Mouse (Mus musculus) liver, postnatal 0 days (tissue): ENCODE data around the gene Cers5. TPM values are rescaled to one million over a fixed set of nuclear protein-coding genes. Genes with fewer than 3 reads are reported as not detected.

Experiments
- ATAC-seq: fragments of 200-750 bp; cut with Nextera tagmentation; 2 replicates; pipeline ENCODE4 v1.8.0; 2017; ENCODE audit warnings: mild to moderate bottlenecking, moderate library complexity
- DNase-seq: peaks from one replicate; pipeline ENCODE4 v3.0.0-alpha.2; 2016
- H3K27ac ChIP-seq: fragments of 300-500 bp; sonication (generic); 2 replicates; pipeline ENCODE4 v1.5.1; 2014; ENCODE audit warnings: antibody characterized with exemption, moderate library complexity, mild to moderate bottlenecking, low read depth
- H3K27me3 ChIP-seq: fragments of 300-500 bp; sonication (generic); 2 replicates; pipeline ENCODE4 v1.6.1; 2014; ENCODE audit warnings: low read length, control low read depth, mixed read lengths; ENCODE audit not compliant: insufficient read depth
- H3K36me3 ChIP-seq: fragments of 300-500 bp; sonication (generic); replicated peaks from 2 replicates; pipeline ENCODE4 v1.6.1; 2014; ENCODE audit warnings: mild to moderate bottlenecking, control low read depth, low read length, moderate library complexity, mixed read lengths; ENCODE audit not compliant: insufficient read depth
- H3K4me1 ChIP-seq: fragments of 300-500 bp; sonication (generic); 2 replicates; pipeline ENCODE4 v1.6.1; 2014; ENCODE audit warnings: antibody characterized with exemption, mild to moderate bottlenecking, control low read depth; ENCODE audit not compliant: insufficient read depth
- H3K4me2 ChIP-seq: fragments of 300-500 bp; sonication (generic); 2 replicates; pipeline ENCODE4 v1.6.1; 2014; ENCODE audit warnings: low read depth, mild to moderate bottlenecking, low read length, moderate library complexity, mixed read lengths
- H3K4me3 ChIP-seq: fragments of 300-500 bp; sonication (generic); 2 replicates; pipeline ENCODE4 v1.5.1; 2014; ENCODE audit warnings: low read depth, low read length
- H3K9ac ChIP-seq: fragments of 300-500 bp; sonication (generic); replicated peaks from 2 replicates; pipeline ENCODE4 v1.6.1; 2014; ENCODE audit warnings: mild to moderate bottlenecking, moderate library complexity
- H3K9me3 ChIP-seq: fragments of 300-500 bp; sonication (generic); 2 replicates; pipeline ENCODE4 v1.6.1; 2016; ENCODE audit warnings: mild to moderate bottlenecking, control low read depth, low read length, mixed read lengths
- CTCF ChIP-seq: sonication (generic); IDR thresholded peaks from 2 replicates; pipeline ENCODE4 v1.5.1; 2016; ENCODE audit warnings: antibody characterized with exemption, low read depth
- EP300 ChIP-seq: IDR thresholded peaks from 2 replicates; pipeline ENCODE4 v1.6.1; 2016; ENCODE audit warnings: antibody characterized with exemption, low read depth, mild to moderate bottlenecking
- WGBS: fragments of 180-500 bp; shearing (Covaris S2); extraction: QIAGEN DNeasy Blood & Tissue Kit; methylation state at CpG from one replicate; pipeline ENCODE4 v1.1.7; 2014; ENCODE audit not compliant: insufficient replicate concordance; 5-methylcytosine and 5-hydroxymethylcytosine counted together
- polyA plus RNA-seq: library from polyadenylated mRNA; unstranded; fragments of >200 nt; fragmentation: Nextera tagmentation; extraction: Ambion mirVana; gene quantifications from 2 replicates; pipeline ENCODE4 v1.2.1, GENCODE M21; 2015

The Cers5 gene
- polyA plus RNA-seq, 1 experiment from 2014 or later, result 7.0 TPM

DNA sequence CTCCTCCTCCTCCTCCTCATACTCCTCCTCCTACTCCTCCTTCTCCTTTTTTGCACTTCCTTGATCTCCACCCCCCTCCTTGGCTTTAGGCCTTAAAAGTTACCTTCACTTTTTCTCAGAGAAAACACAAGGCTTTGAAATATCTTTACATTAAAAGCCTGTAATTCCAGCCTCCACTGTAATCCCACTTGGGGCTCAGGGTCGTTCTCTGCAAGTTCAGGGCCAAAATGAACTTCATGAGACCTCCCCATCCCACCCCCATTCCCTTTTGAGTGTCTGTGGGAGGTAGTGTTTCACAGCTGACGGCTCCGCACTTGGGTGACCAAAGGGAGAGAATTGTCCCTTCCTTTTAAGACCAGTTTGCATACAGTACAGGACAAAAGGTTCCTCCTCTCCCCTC lies 240 bp upstream of the Cers5 start:
- Histone ChIP-seq H3K36me3 (no peaks in the 10 kb centered on the region), H3K27ac (no peak overlapping the region), H3K4me3 (no peak overlapping the region), H3K27me3 (no peaks in the 10 kb centered on the region), H3K9ac (no peak overlapping the region), H3K9me3 (no peaks in the 10 kb centered on the region), H3K4me2 (peak overlapping the region; percentile 91; the same call in 1 of the 2 replicates), H3K4me1 (peaks cover 9% of the 10 kb centered on the region)
- no peak for DNase-seq
- no peak for ATAC-seq
- WGBS, result 50% methylated on average over 3 of the region's 3 CpGs
- no peak for TF ChIP-seq CTCF
- TF ChIP-seq EP300, result no peak

- DNase-seq, result peak; percentile 86
- peak overlapping the region; percentile 75 for H3K4me3 ChIP-seq
- peak overlapping the region; percentile 69 for H3K27ac ChIP-seq
- TF ChIP-seq EP300, result no peak
- TF ChIP-seq CTCF, result 0 out of 2 replicates have a peak, but pooled peaks have one; percentile 17
- H3K36me3 ChIP-seq, result no peaks in the 10 kb centered on the region
- no peaks in the 10 kb centered on the region for H3K27me3 ChIP-seq
- 1% methylated on average over 27 of the region's 41 CpGs for WGBS
- ATAC-seq, result peak; percentile 91
- peaks cover 9% of the 10 kb centered on the region for H3K4me1 ChIP-seq
- H3K9ac ChIP-seq, result peak overlapping the region; percentile 69
- peak overlapping the region; percentile 91 for H3K4me2 ChIP-seq
- no peaks in the 10 kb centered on the region for H3K9me3 ChIP-seq
Observed at GRCm38 (mm10) chr15:99772277-99772880, 306 bp downstream of the Cers5 start.

GRCm38 (mm10) chr15:99771601-99772276 lies 946 bp downstream of the Cers5 start:
- H3K27ac ChIP-seq, result peak overlapping the region; percentile 69
- no peaks in the 10 kb centered on the region for H3K27me3 ChIP-seq
- H3K9ac ChIP-seq, result peak overlapping the region; percentile 69
- TF ChIP-seq EP300, result no peak
- TF ChIP-seq CTCF, result no peak
- no peaks in the 10 kb centered on the region for H3K36me3 ChIP-seq
- DNase-seq (no peak), ATAC-seq (peak; percentile 54)
- peak overlapping the region; percentile 75 for H3K4me3 ChIP-seq
- WGBS, result under 1% methylated on average over 59 of the region's 59 CpGs
- H3K4me1 ChIP-seq, result peaks cover 9% of the 10 kb centered on the region
- H3K9me3 ChIP-seq, result no peaks in the 10 kb centered on the region
- H3K4me2 ChIP-seq, result peak overlapping the region; percentile 91

- no peak overlapping the region for H3K27ac ChIP-seq
- 12% methylated on average over 5 of the region's 5 CpGs for WGBS
- H3K9ac ChIP-seq, result no peak overlapping the region; the same call in 1 of the 2 replicates
- no peaks in the 10 kb centered on the region for H3K27me3 ChIP-seq
- H3K4me1 ChIP-seq, result peaks cover 9% of the 10 kb centered on the region
- DNase-seq, result no peak
- no peak for TF ChIP-seq CTCF
- no peak for TF ChIP-seq EP300
- H3K36me3 ChIP-seq, result no peaks in the 10 kb centered on the region
- no peak for ATAC-seq
- H3K4me3 ChIP-seq, result peak overlapping the region; percentile 75
- H3K9me3 ChIP-seq, result no peaks in the 10 kb centered on the region
- peak overlapping the region; percentile 91 for H3K4me2 ChIP-seq
Observed at GRCm38 (mm10) chr15:99771004-99771500, 1.6 kb downstream of the Cers5 start.

DNA sequence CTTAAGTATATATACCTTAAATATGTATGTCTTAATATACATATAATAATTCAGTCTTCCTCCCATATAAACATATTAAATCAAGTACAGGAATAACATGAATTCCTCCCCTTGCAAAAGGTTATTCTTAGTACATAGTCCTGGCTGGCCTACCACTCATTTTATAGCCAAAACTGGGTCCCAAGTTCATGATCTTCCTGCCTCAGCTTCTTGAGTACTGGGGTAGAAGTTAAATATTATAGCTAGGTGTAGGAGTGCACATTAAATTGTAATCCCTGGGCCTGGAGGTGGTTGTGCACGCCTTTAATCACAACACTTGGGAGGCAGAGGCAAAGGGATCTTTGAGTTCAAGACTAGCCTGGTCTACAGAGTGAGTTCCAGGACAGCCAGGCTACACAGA lies 3.9 kb downstream of the Cers5 start:
- H3K27me3 ChIP-seq, result no peaks in the 10 kb centered on the region
- H3K4me3 ChIP-seq, result no peak overlapping the region
- H3K27ac ChIP-seq, result no peak overlapping the region
- no peaks in the 10 kb centered on the region for H3K36me3 ChIP-seq
- no peak overlapping the region for H3K9ac ChIP-seq
- H3K4me1 ChIP-seq, result peaks cover 9% of the 10 kb centered on the region
- WGBS, result 84% methylated on average over 1 of the region's 1 CpGs
- TF ChIP-seq CTCF (no peak), EP300 (no peak)
- H3K4me2 ChIP-seq, result no peak overlapping the region
- DNase-seq (no peak), ATAC-seq (no peak)
- H3K9me3 ChIP-seq, result no peaks in the 10 kb centered on the region

GRCm38 (mm10) chr15:99767467-99767866 lies 5.2 kb downstream of the Cers5 start:
- peaks cover 7% of the 10 kb centered on the region for H3K4me1 ChIP-seq
- no peaks in the 10 kb centered on the region for H3K36me3 ChIP-seq
- H3K9ac ChIP-seq, result no peak overlapping the region
- no peak overlapping the region for H3K4me3 ChIP-seq
- ATAC-seq, result no peak
- no peaks in the 10 kb centered on the region for H3K9me3 ChIP-seq
- DNase-seq, result no peak
- H3K27me3 ChIP-seq, result no peaks in the 10 kb centered on the region
- TF ChIP-seq EP300 (no peak), CTCF (no peak)
- H3K4me2 ChIP-seq, result no peak overlapping the region
- WGBS, result 64% methylated on average over 4 of the region's 4 CpGs
- H3K27ac ChIP-seq, result no peak overlapping the region
